Mouse (Mus musculus) adrenal gland, postnatal 10 days (tissue): ENCODE results near the gene Usp39. TPM values are rescaled to one million over a fixed set of nuclear protein-coding genes. Genes with fewer than 3 reads are reported as not detected.

Source experiments
- DNase-seq: peaks from one replicate; pipeline ENCODE4 v3.0.0; 2021; ENCODE audit warnings: mixed read lengths
- total RNA-seq, 2 experiments: library from RNA; stranded (reverse); gene quantifications; 2 replicates each; pipeline ENCODE4 v1.2.3; 2021

Usp39 gene
- total RNA-seq, 2 experiments from 2014 or later: 28.4 to 29.3 TPM

DNA sequence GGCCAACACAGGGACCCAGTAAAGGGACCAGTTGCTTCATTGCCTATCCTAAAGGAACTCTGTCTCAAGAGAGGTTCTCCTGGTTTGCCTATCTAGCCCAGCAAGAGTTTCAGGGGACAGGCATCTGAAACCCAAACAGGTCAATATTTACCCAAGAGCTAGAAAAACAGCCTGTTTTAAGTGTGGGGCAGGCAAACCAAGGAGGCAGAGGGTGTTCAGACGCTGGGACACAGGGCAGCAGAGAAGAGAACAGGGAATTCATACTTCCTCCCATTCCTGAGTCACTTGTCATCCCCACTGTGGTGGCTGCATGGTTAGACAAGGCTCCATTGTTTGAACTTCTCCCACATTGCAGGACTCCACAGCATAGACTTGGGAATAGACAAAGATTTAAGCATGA is 26.6 kb upstream of the Usp39 start:
- no peak for DNase-seq

GRCm38 (mm10) chr6:72371147-72371546 is 26.2 kb upstream of the Usp39 start:
- peak; percentile 33 for DNase-seq

- DNase-seq: peak; percentile 77
Measured at GRCm38 (mm10) chr6:72370091-72370490, 25.1 kb upstream of the Usp39 start.

- DNase-seq: no peak
Measured at GRCm38 (mm10) chr6:72369557-72369956, 24.6 kb upstream of the Usp39 start.

DNA sequence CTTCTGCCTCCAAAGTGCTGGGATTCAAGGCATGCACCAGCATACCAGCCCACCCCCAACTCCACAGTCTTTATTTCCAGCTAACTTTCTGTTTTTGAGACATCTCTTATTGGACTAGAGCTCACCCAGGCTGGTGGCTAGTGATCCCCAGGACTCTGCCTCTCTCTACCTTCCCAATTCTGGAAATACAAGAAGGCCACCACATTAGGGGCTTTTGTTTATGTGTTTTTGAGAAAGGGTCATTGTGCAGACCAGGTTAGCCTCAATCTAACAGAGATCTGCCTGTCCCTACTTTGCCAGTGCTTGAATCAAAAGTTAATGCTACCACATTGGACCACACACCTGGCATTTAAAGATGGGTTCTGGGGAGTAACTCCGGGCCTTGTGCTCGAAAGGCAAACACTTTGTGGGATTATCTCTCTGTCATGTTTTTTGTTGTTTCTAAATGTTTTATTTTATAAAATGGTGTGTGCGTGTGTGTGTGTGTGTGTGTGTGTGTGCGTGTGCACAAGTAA is 22.5 kb upstream of the Usp39 start:
- no peak for DNase-seq

DNA sequence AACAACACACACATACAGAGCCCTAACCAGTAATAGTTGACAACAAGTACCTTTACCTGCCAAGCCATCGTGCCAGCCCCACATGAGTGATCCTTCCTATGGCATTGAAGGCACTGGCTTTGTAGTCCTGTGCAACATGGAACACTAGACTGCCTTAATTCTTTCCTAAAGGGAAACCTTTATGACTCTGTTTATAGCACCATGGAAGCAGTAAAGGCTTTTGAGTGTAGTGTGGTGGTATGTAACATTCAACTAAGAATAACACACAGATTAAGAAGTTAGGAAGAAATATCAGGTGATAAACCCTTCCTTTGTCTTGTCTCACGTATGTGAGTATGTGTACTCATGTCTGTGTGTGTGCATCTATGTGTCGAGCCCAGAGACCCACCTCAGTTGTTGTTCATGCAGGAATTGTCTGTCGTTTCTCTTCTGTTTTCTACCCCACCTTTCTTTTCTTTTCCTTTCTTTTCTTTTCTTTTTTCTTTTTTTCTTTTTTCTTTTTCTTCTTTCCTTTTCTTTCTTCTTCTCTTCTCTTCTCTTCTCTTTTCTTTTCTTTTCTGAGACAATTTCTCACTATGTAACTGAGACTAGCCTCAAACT is 22.0 kb upstream of the Usp39 start, which contains the start of gene Rnf181:
Gene Rnf181, minus strand, starts transcription at position 113 of the 600 bp plus-strand sequence.
- DNase-seq: no peak

DNA sequence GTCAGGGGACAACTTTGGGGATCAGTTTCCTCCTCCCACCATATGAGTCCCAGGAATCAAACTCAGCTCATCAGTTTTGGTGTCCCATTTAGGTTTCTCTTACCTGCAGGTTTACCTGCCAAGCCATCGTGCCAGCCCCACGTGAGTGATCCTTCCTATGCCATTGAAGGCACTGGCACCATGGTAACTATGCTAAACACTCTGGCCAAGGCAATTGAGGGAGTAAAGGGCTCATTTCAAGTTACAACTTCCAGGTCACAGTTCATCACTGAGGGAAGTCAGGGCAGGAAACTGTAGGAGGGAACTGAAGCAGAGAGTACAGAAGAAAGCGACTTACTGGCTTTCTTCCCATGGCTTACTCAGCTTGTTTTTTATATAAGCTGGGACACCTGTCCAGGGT is 21.3 kb upstream of the Usp39 start:
- no peak for DNase-seq

DNA sequence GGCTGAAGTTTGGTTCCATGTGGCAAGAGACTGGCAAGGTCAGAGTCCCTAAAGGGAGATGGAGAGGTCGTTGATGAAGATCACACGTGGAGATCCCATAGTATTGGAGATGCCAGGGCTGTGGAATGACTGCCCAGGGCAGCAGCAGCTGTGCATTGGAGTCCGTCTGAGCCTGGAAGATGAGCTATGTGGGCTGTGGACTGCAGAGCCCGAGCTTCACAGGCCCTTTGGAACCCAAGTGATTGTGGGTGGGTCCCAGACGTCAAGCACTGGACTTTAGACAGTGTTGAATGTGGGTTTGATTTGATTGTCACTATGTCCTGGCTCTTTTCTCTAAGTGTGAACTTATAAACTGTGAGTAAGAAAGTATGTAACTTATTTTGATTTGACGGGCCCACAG is 20.0 kb upstream of the Usp39 start:
- no peak for DNase-seq

DNA sequence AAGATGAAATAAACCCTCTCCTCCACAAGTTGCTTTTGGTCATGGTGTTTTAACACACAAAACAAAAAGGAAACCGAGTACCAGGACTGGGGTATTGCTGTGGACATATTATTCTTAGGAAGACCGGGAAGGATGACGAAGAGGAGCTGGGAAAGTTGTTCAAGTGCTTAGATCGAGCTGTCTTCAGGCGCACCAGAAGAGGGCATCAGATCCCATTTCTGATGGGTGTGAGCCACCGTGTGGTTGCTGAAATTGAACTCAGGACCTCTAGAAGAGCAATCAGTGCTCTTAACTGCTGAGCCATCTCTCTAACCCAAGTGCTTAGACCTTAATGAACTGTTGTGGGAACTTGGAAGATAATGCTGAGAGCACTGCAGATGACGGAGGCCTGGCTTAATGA is 19.0 kb upstream of the Usp39 start:
- DNase-seq: no peak

DNA sequence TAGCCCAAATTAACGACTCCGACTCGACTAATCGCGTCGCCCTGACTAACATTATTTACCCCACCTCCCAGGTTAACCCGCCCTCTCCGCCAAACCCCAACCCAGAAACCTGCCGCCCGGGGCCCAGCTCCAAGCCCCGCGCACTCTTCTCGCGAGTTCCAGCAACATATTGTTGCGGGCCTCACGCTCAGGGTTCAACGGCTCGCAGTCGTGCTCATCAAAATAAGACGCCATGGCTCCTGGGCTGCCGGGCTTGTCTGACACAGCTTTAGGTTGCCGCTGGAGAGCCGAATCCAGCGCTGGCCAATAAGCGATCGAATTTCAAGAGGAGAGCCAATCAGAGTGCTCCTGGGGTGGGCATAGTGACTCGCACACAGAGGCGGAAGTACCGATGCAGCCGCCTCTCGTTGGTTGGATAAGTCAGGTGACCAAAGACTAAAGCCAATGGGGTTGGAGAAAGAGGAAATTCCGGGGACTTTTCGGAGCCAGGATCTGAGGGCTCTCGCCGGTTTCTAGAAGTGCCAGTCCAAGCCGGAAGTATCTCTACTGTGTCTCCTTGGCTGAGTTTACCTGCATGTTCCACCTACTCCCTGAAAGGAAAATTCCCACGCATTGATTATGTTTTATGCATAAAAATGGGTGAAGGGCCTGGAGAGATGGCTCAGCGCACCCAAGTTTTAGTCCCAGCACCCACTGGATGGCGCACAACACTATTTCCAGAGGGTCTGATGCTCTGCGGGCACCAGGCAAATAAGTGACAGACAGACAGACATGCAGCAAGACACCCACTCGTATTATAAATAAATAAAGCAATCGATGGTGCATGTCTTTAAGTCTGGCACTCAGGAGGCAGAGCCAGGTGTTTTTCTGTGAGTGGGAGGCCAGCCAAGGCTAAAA is 17.4 kb upstream of the Usp39 start:
- DNase-seq: peak; percentile 96

DNA sequence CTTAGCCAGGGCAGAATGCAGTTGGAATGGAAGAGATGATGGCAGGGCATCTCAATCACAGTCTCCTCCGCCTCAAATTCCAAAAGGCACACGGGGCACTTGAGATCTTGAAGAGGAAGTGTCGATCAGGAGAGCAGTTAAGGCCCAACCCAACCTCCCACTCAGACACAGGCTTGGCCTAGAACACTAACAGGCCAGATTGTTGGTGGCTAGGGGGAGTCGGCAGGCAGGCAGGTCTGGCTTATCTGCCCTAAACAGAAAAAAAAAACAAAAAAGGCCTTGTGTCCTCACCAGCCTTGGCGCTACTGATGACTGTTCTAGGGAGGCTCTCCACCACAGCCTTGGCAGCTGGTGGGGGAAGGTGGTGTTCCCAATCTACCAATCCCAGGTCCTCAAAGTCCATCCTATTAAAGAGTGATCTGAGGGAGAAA is 16.2 kb upstream of the Usp39 start:
- peak; percentile 70 for DNase-seq

GRCm38 (mm10) chr6:72360599-72360935 is 15.6 kb upstream of the Usp39 start:
- peak; percentile 24 for DNase-seq

DNA sequence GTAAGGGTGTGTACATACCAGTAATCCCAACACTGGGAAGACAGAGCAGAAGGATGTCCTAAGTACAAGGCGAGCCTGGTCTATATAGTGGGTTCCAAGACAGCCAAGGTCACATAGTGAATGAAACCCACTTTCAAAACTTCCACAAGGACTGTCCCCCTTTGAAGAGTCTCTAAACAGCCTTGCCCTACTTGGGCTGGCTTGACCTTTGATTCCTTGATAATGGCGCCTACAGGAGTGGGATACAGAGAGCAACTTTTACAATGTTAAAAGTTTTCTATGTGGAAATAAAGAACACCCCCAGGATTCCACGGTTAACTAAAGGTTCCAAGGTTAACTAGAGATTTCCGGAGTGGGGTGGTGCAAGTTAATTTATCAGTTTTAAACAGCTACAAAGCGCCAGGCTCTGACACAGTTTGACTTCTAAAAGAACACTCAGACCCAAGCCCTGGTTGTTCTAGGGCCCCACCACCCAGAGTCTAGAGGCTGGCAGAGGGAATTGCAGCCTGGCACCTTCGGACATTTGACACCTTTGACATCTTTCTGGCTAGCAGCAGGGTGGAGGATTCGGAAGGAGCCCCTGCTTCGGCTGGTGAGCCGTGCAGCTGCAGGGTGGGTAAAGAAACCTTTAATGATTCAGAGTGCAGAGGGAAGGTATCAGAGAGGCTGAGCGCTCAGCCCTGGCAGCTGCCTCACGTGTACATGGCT is 15.1 kb upstream of the Usp39 start:
- DNase-seq: peak; percentile 30

DNA sequence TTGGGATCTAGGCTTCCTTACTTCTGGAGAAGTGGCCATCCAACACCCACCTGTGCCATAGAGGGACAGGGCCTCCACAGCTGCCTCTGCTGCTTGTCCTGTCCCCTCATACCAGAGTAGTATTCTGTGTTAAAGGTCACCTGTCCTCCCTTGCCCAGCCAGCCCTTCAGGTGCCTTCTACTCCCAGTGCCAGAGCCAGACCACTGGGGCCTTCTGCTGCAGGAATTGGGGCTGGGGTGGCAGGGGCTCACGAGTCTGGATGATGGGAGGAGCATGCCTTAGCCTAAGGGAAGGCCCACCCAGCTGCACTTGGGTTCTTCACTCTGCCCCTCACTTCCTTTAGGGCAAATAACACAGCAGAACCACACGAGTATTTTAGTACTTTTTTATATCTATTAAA is 14.4 kb upstream of the Usp39 start:
- no peak for DNase-seq

GRCm38 (mm10) chr6:72358086-72358764 is 13.2 kb upstream of the Usp39 start:
- no peak for DNase-seq

DNA sequence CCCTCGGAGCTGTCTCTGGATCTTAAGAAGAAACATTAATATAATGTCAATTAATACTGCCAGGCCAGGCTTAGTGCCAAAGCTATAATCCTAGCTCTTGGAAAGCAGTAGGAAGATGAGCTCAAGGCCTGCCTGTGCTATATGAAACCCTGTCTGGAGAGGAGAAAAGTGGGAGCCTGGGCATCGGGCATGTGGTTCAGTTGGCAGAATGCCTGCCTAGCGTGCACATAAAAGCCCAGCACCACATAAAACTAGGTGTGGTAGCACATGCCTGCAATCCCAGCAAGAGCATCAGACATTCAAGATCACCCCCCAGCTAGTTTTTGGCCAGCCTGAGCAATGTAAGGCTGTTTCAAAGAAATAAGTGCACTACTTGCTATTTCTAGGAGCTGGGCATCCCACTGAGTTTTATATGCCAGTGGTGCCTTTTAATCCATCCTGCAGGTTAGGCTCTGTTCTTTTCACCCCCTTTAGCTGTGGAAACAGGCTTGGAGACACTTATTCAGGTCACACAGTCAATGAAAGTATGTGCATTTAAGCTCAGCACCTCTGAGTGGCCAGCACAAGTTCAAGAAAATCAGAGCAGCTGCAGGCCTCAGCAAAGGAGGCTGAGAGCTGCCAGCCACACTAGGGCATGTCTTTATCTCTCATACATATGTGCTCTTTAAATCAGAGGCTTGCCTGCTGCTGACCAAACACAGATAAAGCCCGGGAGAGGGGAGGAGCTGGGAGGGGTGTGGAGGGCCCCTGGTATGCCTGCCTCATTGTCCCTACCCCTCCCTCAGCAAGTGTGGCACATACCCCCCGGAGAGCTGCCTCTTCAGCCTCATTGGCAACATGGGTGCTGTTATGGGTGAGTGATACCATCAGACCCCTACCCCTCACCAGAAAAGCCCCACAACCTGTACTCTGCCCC is 12.4 kb upstream of the Usp39 start:
- no peak for DNase-seq

DNA sequence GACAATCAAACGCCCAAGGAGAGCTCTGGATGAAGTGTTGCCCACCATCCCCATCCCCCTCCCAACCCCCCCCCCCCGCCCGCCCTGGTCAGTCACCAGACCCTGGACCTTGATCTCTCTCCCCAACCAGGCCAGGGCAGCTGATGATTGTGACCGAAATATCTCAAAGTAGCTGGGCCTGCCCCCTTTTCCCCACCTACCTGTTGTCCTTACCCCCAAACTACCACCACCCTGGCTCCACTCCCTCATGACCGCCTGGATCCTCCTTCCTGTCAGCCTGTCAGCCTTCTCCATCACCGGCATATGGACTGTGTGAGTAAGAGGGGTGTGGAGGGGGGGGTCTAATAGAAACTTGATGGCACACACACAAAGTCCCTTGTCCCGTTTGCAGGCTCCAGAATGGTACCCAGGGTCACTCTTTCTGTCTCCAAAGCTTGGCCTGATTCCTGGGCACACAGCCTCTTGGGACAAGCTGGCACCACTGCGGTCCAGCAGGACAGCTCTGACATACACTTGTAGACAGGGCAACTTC is 11.1 kb upstream of the Usp39 start:
- peak; percentile 71 for DNase-seq

DNA sequence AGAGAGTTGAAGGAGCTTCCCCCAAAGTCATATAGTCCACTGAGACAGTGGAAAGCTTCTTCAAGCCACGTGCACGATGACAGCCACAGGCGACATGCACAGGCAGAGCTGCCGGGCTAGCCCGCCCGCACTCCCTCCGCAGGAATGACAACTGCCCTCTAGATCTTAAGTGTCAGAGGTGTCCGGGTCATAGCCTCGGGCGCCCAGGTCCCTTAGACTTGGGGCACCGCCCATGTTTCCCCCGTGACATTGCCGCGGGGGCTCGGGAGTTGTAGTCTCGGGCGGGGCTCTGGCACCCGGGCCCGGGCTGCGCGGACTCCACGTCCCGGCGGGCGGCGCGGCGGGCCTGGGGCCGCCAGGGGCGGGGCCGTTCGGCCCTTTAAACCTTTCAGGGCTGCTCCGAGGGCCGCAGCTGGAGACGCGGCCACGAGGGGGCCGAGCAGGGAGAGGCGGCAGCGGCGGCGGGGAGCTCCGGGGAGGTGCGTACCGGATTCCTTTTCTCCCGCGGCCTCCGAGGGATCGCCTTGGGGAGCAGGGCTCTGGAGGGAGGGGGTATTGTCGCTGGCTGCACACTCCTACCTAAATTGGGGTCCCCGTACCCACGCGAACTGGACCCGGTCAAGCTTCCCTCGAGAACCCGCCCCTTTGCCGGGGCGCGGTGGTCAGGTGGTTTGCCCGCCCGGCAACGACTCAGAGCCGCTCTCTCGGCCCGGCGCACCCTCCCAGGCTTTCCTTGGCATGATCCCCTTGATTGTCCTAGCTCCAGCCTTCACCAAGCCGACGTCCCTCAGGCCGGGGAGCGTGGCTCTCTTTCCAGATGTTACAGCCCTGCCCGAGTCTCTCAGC is 10.3 kb upstream of the Usp39 start, which contains the start of gene Tmem150a:
Gene Tmem150a, plus strand, starts transcription at position 382 of the 846 bp plus-strand sequence.
- DNase-seq: peak; percentile 92

GRCm38 (mm10) chr6:72354025-72354424 is 9.0 kb upstream of the Usp39 start:
- no peak for DNase-seq
